Mouse (Mus musculus) kidney, postnatal 25 days (tissue): ENCODE data around the gene Btrc.

ENCODE experiments used
- DNase-seq, 2 experiments: peaks; one replicate each; pipeline ENCODE4 v3.0.0; 2021; ENCODE audit warnings: mixed read lengths in 2 of 2

The Btrc gene

DNA sequence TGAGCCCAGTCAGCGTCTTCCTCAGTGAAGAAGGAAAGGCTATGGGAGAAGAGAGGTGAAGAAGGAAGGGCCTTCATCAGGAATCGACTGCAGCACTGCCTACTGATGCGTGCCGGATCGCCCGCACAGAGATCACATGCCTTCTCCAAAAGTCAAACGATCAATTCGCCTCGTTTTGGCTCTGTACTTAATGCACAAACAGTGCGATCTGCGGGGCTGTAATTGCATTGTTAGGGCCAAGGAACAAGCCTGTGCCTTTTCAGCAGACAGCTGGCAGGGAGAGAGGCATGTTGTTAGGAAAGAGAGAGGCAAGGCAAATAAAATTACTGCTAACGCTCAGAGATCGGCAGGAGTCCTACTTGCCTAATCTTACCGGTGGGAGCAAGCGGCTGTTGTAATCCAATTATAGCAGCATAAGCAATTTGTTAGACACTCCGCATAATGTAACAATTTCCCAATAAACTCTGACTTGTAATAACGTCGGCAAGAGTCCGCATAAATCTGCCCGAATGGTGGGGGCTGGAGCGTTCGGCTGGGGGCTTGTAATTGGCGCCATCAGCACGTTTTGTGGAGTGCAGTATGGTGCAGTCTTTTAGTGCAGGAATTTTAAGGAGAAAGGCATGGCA lies 112.5 kb downstream of the Btrc start:
- no peak for DNase-seq

DNA sequence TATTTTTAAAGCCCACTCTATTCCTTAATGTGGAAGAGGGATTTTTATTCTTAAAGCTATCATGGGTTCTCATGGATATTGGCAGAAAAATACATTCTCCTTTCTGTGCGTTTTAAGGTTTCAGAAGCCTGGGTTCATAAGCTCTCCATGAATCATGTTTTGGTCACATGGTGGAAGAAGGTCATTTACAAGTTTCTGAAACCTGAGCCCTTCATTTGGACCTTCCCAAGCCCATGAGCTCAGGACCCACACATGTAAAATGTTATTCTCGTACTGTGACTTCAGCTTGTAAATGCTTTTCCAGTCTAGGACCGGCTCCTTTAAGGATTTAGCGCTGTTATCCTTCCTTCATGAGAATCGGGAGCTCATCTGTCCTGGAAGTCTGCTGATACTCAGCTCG lies 116.0 kb downstream of the Btrc start:
- no peak for DNase-seq

DNA sequence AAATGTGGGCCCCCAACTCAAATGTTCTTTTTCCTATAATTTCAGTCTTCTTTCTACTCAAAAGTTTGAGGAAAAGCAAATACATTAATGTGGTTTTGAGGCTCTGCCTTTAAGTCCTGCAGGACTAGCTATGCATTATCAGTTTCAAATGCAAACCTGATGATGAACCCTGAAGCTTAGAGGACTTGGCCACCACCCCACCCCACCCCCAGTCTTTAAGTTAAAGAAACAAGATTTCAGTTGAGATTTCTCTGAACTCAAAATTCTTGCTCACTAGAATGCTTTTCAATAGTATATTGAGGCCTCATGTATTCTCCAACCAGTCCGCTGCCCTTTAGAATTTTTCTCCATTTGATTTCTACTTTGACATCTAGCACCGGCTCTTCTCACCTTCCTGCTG lies 117.0 kb downstream of the Btrc start:
- no peak for DNase-seq

DNA sequence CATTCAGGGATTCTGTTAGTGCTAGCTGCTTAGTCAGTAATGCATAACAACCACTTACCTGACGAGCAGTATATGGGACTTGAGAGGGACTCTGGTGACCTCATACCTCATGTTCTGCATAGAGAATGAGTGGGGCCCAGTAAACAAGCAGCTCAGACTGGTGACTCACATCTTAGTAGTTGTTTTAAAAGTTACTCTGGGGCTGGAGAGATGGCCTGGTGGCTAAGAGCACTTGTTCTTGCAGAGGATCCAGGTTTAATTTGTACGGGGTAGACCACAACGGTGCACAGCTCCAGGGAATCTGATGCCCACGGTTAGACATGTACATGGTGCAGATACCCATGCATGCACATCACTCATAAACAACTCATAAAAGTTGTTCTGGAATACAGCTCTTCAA lies 117.4 kb downstream of the Btrc start:
- DNase-seq: no peak

DNA sequence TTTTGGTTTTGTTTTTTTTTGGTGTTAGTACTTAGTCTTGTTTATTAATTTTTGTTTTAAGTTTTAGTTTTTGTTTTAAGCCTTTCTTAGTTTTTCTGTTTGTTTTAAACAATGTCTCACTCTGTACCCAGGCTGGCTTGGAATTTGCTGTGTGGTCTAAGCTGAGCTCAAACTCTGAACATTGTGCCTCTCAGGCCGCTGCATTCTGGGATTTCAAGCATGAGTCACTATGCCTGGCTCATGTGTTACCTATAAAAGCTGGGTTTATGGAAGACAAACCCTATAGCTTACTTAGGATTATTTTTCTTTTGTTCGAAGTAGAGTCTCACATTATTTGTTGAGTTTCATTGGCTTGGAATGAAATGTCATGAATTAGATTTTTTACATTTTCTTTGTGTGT lies 119.9 kb downstream of the Btrc start:
- no peak for DNase-seq

DNA sequence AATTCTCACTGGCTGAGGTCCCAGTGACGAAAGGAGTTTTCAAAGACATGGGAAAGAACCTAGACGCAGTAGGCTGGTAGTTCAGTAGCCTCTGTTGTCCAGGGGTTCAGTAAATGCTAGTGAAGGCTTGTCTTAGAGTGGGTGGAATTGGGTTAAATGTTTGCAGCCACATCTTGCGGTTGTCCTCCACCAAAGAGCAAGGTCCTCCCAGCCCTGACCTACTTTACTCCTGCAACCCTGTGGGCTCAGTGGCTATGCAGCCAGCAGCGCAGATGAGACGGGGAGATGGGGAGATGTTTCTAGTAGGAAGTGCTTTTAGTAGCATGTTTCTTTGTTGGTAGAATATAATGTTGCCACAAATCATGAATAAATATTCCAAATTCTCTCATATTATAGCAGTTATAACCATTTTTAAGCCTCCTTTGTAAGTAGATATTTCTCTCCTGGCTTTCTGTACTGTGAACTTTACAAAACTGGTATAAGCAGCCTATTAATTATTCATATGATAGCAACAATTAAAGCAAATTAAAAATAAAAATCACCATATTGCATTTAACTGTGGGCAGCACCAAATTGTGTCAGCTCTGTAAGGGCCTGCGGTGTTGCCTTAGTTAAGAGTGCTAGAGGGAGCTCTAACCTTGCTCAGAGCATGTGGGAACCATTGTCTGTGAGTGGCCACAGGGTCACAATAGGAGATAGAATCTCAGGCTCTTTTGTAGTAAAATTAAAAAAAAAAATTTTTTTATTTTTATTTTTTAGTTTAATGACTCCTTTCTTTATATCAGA lies 122.9 kb downstream of the Btrc start:
- DNase-seq: no peak

DNA sequence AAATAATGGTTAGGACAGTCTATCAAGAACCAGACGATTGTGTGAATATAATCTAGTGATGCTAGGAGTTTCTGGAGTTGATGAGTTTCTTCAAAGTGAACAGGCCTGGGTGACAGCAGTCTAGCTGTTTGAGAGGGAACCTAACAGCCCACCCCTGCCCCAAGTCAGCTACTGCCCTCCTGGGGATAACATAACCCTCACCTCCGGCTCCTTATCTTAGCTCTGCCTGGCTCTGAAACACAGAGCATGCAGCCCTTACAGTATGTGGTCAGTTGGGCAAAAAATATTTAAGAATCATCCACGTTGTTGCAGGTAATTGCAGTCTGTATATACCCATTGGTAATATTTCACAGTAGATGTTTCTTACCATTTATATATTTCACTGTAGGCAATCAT lies 123.5 kb downstream of the Btrc start:
- DNase-seq: no peak

DNA sequence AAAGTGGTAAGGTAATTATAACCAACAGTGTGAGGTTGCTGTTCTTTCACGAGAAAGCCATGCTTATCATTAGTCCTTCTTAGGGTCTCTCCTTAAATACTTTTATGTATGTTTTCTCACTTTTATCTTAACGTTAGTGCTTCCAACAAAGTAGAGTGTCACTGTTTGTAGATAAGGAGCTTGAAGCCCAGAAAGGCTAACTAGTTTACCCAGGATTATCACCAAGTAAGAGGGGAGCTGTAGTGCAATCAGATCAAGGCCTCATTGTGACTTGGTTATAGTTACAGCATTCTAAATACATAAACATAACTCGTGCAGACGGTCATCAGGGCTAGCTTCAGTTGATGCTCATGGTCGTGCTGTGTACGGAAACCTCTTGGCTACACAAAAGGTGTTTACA lies 126.4 kb downstream of the Btrc start:
- DNase-seq: no peak

DNA sequence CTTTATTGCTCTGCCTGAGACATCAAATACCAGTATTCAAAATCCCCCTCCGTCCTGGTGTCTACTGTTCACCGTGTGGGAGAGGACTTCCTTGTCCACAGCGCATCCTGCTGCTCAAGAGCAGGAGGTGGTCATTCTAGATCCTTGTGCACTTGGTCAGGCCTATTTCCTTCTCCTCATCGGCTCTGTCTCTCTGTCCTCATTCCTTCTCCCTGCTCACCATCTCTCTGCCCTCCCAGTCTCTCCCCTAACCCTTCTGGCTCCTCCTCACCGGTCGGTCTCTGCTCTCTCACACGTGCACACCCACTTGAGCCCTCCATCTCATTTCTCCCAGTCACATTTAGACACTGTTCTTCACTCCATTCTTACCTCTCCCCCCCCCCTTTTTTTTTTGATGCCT lies 127.7 kb downstream of the Btrc start:
- no peak for DNase-seq

DNA sequence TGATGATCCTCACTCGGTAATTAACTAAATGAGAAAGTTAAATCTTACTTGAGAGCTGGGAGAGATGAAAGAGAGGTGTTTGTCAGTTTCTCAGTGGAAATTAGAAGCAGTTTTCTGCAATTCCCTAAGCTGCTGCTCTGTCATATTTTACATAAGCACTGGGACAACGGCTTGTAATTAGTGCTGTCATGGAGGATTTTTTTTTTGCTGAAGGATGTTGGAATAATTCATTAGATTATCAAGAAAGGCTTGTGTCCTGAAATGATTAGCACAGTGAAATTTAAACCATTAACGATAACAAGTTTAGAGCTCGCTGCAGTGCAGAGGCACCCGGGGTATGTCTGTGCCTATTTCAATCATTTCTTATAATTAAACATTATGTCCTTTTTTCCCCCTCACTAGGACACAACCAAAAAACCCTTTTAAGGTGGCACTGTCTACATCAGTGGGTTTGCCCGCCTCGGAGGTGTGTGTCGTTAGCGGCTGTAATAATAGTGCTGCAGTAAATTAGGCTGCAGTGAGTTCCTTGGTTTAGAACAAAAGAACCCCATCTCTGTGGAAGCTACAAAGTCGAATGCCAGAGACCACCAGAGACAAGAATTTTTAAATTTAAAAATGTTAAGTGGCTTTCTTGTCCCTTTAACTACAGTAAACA lies 130.7 kb downstream of the Btrc start:
- no peak for DNase-seq

DNA sequence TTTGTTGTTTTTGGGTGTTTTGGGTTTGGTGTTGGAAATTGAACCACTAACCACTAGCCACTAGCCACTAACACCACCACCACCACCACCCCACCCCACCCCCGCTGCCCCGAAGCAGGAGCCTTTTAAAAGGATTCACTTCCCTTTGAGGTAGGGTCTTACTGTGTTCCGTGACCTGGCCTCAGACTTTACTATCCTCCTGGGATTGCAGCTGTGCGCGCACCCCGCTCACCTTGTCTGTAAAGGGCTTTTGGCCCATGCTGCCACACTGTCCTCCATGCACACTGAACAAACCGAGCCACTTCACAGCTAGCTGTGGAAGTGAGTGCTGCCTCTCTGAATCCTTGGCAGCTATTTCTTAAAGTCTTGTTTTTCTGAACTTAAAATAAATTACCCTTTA lies 141.9 kb downstream of the Btrc start:
- no peak for DNase-seq

DNA sequence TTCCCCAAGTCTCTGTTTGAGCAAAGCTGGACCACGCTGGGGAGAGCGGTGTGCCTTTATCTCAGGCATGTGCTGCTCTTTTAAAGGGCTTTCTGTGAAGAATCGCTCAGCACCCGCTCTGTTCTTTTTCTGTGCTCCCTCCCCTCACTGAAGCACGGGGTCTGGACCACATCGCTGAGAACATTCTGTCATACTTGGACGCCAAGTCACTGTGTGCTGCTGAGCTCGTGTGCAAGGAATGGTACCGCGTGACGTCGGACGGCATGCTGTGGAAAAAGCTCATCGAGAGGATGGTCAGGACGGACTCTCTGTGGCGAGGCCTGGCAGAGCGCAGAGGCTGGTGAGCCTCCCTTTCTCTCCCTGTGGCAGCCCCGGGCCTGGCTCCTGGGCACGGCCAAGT lies 144.0 kb downstream of the Btrc start:
- no peak for DNase-seq

DNA sequence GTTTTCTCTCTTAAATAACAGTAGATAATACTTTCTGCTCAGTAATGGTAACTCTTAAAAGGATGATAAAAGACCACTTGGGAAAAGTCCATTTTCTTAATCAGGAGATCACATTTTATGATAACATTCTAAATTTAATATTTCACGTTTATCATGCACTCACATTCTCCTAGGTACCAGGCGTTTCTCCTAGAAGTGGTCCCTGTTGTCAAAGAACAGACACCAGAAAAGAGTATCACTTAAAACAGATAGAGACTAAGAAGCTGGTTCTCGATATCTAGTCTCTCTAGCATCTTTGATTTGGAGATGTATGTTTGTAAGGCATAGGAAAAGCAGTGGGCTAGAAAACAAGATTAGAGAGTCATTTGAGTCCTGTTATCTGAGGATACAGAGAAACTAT lies 147.1 kb downstream of the Btrc start:
- no peak for DNase-seq

DNA sequence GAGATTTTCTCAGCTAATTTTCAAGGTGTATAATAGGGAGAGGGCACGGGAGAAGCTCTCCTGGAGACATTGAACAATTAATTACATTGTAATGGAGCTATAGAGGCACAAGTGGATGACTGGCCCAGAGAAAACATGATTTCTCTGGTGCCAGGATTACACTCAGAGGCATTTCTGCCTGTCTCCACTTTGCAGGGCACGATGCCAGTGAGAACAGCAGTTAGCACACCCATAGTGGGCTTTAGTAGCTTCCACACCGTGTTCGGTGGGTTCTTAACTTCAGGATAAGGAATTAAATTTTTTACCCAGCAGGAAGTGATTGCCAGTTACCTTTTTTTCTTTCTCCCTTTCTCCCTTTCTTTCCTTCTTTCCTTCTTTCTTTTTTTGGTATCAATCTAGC lies 147.9 kb downstream of the Btrc start:
- DNase-seq: no peak

DNA sequence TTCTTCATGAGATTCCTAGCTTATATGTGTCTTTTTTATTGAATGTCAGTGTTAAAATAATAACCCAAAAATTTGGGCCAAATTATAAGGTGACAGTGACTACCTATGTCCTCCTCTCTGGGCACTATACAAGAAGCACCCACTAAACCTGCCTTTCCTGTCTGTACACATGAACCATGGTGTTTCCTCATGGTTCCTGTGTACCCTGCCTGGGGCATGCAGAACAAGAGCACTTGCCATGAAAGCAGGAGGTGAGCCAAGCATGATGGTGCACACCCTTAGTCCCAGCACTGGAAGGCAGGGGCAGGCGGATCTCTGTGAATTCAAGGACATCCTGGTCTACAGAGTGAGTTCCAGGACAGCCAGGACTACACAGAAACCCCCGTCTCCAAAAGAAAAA lies 151.8 kb downstream of the Btrc start:
- DNase-seq: no peak

DNA sequence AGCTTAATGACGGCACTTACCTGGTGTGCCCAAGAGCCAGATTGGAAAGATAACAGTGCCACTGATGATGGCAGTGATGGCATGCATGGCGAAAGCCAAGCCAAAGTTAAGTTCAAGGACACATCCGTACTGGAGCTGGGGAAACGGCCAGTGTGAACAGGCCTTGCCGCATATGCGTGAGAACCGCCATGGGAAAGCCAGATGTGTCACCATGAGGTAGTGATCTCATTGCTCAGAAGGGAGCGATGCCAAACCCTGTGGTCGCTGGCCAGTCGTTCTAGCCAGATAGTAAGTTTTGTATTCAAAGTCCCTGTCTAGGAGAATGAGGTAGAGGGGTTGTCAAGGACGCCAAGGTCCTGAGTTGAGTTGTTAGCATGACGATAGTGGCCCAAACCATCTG lies 152.7 kb downstream of the Btrc start:
- no peak for DNase-seq

DNA sequence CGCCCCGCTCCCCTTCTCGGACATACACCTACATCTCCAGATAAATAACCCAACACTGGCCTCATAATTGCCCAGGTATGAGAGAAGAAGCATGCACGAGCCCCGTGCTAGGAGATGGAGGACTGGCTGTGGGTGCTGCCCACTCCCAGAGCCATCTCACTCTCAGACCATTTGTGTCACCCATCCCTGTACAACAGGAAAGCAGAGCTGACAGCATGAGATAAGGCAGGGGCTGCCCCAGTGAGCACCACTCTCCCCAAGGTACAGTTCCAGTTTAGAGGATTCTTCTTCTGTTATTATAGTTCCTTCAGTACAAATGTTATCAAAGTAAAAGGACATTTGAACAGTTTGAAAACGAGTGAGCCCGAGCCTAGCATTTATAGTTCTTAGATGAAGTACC lies 163.8 kb downstream of the Btrc start:
- no peak for DNase-seq

DNA sequence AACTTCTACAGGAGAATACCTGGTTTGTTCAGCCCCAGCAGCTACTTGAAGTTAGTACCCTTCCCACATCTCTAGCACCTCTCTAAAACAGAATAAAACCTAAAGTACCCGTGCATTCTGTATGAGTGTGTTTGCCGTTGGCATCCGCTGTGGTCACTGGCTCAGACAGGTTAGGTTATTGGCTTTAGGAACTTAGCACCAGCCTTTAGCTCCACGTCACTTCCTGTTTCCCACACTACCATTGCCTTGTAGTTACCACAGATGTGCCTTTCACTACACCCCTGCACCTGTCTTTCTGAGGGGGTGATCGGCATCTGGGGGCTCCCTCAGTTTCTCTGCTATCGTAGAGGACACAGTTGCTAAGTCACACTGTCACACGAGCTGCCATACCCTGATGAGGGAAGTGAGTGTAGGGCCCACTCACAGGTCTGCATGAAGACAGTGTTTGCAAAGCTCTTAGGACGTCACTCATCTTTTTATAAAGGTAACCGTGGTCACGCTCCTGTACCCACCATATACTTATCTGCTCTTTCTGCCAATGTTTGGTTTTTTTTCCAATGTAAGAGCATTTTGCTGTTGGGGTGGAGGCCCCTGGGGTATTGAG lies 164.5 kb downstream of the Btrc start:
- no peak for DNase-seq

DNA sequence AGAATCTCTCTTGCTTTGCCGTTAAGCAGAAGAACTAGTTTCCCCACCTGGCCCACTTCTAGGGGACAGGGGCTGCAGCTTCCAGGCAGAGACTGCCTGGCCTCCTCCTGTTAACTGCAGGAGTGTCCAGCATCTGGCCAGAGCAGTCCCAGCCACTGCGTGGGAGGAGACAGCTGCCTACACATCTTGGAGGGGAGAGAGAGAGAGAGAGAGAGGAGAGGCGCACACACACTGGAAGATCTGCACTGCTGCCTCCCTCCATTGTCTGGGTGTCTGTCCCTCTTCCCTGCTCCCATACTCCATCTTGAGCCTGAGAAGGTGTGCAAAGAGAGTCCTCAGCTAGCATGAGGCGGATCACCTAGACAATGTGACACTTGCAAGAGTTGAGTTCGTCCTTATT lies 165.8 kb downstream of the Btrc start:
- no peak for DNase-seq

DNA sequence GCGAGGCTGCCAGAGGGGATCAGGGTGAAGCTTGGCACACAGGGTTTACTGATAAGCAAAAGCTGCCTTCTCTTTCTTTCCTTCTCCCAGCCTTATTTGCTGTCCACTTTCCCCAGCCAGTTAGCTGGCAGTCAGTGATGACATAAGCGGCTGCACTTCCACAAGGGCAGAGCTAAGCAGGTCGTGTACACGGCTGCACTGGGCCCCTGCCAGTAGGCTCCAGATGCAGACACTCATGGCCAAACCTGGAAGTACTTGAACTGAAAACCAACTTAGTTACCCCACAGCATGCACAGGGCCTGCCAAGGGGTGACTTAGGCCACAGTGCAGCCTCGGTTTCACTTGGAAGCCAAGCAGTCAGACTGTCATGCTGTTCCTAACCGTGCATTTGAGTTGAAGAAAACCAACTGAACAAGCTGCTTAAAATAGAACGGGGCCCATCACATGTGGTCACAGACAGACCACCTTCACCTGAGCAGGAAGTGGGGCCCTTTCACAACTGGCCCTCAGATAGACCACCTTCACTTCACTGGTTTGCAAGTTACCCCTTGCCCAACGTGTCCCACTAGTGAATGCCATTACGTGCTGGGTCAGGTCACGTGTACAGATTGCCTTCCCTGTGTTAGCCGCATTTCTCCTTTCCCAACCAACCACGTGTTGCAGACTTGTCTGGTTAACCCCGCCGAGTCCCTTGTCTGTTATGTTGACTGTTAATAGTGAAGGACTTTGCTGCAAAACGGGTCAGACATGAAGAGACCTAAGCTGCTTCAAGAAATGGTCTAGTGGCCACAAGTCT lies 166.9 kb downstream of the Btrc start:
- DNase-seq: no peak

DNA sequence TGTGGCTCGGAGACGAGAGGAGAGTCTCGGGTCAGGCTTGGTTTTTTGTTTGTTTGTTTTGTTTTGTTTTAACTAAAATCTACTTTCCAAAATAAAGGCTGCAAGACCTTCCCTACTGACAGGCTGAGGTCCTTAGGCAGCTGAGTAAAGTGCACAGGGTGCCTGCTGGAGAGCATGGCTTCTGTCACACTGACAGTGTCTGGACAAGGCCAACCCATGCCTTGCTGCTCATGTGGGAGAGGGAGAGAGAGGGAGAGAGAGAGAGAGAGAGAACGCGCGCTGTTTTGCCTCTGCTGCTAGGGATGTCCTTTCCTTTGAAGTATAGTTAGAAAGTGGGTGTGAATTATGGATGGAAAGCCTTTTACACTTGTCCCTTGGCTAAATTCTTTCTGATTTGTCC lies 168.0 kb downstream of the Btrc start:
- DNase-seq: no peak

DNA sequence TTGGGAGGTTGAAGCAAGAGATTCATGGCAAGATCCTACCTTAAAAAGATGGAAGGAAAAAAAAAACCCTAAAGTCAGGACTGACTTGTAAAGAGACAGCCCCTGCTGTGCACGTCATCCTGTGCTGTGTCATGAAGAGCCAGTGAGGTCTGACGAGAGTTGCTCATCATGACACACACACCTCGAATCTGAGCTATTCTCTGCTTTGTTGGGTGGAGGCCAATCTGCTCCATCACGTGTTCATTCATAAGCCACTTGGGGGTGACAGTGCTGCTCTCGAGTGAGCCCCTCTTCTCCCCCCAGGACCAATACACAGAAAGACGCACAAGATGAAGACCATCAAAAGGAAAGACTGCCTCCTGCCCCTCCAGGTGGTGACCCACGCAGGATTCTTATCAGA lies 170.1 kb downstream of the Btrc start:
- DNase-seq: no peak

DNA sequence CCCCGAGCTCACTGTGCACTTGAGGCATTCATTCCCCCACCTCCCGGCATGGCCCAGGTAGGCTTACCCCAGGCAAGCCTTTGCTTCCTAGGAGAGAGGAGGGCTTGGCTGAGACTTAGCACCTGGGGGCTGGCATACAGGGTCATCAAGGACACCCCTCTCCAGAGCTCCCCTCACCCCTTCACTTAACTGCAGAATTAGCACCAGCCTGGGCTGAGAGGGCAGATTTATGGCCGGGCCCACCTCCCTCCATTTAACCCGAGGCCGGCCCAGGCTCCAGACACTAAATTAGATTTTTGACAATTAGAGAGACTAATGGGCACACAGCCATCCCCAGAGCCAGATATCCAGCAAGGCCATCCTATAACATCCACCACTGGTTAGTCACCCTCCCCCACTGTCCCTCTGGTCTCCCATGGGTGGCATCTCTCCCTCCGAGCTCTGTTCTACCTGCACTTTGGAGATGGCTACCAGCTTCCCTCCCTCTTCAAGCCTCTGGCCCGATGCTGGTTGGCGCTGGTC lies 171.7 kb downstream of the Btrc start:
- no peak for DNase-seq
